Mouse (Mus musculus) retina, postnatal 7 days (tissue): Measurements from ENCODE around the gene Vmn2r-ps130.
"Not testable (repeated sequence)": the region's sequence is repeated elsewhere in the genome, so short reads cannot be mapped to it uniquely, and the experiment has no call there.

Source experiments
- DNase-seq: peaks from one replicate; pipeline ENCODE4 v3.0.0-alpha.2; 2012; ENCODE audit warnings: low read depth, low spot score

The Vmn2r-ps130 gene

GRCm38 (mm10) chr17:23060866-23061265 lies at the start of gene Vmn2r-ps130:
Gene Vmn2r-ps130 (plus strand): TSS chr17:23061166.
- DNase-seq = not testable (repeated sequence)
